Mouse (Mus musculus) heart, embryonic 14.5 days (tissue): Measurements from ENCODE around the gene Rnf19b. TPM values are rescaled to one million over a fixed set of nuclear protein-coding genes. Genes with fewer than 3 reads are reported as not detected.

Experiments
- ATAC-seq: fragments of 200-750 bp; cut with Nextera tagmentation; 2 replicates; pipeline ENCODE4 v1.8.0; 2017; ENCODE audit warnings: low read depth, moderate TSS enrichment; ENCODE audit not compliant: insufficient number of reproducible peaks, insufficient read depth, low FRiP score
- H3K27ac ChIP-seq, 2 experiments: fragments of 200-500 bp in 1 of 2; fragments of 300-500 bp in 1 of 2; sonication (generic) in 1 of 2; replicated peaks in 1 of 2; 2 replicates each; pipeline ENCODE4 v1.5.1; 2012 to 2014; ENCODE audit warnings: low read depth in 2 of 2, low read length in 2 of 2, control low read depth in 1 of 2, mild to moderate bottlenecking in 1 of 2, mixed read lengths in 1 of 2; ENCODE audit not compliant: control insufficient read depth in 1 of 2, insufficient read depth in 1 of 2
- H3K27me3 ChIP-seq: fragments of 300-500 bp; sonication (generic); 2 replicates; pipeline ENCODE4 v1.6.1; 2014; ENCODE audit warnings: mild to moderate bottlenecking, low read length, control low read depth; ENCODE audit not compliant: control insufficient read depth, insufficient read depth
- H3K36me3 ChIP-seq: fragments of 300-500 bp; sonication (generic); 2 replicates; pipeline ENCODE4 v1.6.1; 2014; ENCODE audit warnings: mild to moderate bottlenecking, control low read depth, low read length, mixed read lengths; ENCODE audit not compliant: control insufficient read depth, insufficient read depth
- H3K4me1 ChIP-seq, 2 experiments: fragments of 200-500 bp in 1 of 2; fragments of 300-500 bp in 1 of 2; sonication (generic) in 1 of 2; 2 replicates each; pipeline ENCODE4 v1.6.1; 2012 to 2014; ENCODE audit warnings: low read length in 2 of 2, control low read depth in 1 of 2, mixed read lengths in 1 of 2; ENCODE audit not compliant: control insufficient read depth in 2 of 2, insufficient read depth in 2 of 2
- H3K4me2 ChIP-seq: fragments of 300-500 bp; sonication (generic); 2 replicates; pipeline ENCODE4 v1.6.1; 2014; ENCODE audit warnings: mild to moderate bottlenecking, low read length
- H3K4me3 ChIP-seq, 2 experiments: fragments of 200-500 bp in 1 of 2; fragments of 300-500 bp in 1 of 2; sonication (generic) in 1 of 2; 2 replicates each; pipeline ENCODE4 v1.5.1; 2012 to 2014; ENCODE audit warnings: low read length in 2 of 2, mild to moderate bottlenecking in 2 of 2, control low read depth in 1 of 2, low read depth in 1 of 2, moderate library complexity in 1 of 2; ENCODE audit not compliant: control insufficient read depth in 1 of 2, insufficient read depth in 1 of 2
- H3K9ac ChIP-seq: fragments of 300-500 bp; sonication (generic); 2 replicates; pipeline ENCODE4 v1.6.1; 2014; ENCODE audit warnings: mild to moderate bottlenecking, low read length
- H3K9me3 ChIP-seq: fragments of 300-500 bp; sonication (generic); 2 replicates; pipeline ENCODE4 v1.6.1; 2016; ENCODE audit warnings: low read length, control low read depth; ENCODE audit not compliant: control insufficient read depth
- WGBS: fragments of 180-500 bp; shearing (Covaris S2); extraction: QIAGEN DNeasy Blood & Tissue Kit; methylation state at CpG from one replicate; pipeline ENCODE4 v1.1.7; 2014; 5-methylcytosine and 5-hydroxymethylcytosine counted together
- polyA plus RNA-seq: library from polyadenylated mRNA; unstranded; fragments of >200 nt; fragmentation: Nextera tagmentation; extraction: Ambion mirVana; gene quantifications from 2 replicates; pipeline ENCODE4 v1.2.1, GENCODE M21; 2014

The Rnf19b gene
- polyA plus RNA-seq, 1 experiment from 2014 or later, result 9.0 TPM

GRCm38 (mm10) chr4:129061486-129061885, 3.4 kb downstream of the Rnf19b start:
- Histone ChIP-seq H3K27ac (no peak overlapping the region), H3K4me2 (no peak overlapping the region), H3K9ac (no peak overlapping the region), H3K4me3 (no peak overlapping the region), H3K27me3 (no peaks in the 10 kb centered on the region), H3K9me3 (no peaks in the 10 kb centered on the region), H3K36me3 (no peaks in the 10 kb centered on the region), H3K4me1 (peaks cover 0 to 10% of the 10 kb centered on the region in 2 experiments; a peak in 2 of 4 replicates)
- no peak for ATAC-seq
- WGBS, result 92% methylated on average over 1 of the region's 1 CpGs

- 65% methylated on average over 3 of the region's 3 CpGs for WGBS
- peaks cover 0 to 10% of the 10 kb centered on the region in 2 experiments; a peak in 2 of 4 replicates for H3K4me1 ChIP-seq
- no peak overlapping the region for H3K9ac ChIP-seq
- H3K27ac ChIP-seq, result no peak overlapping the region
- H3K36me3 ChIP-seq, result no peaks in the 10 kb centered on the region
- no peaks in the 10 kb centered on the region for H3K9me3 ChIP-seq
- no peaks in the 10 kb centered on the region for H3K27me3 ChIP-seq
- ATAC-seq, result no peak
- H3K4me2 ChIP-seq, result no peak overlapping the region
- no peak overlapping the region for H3K4me3 ChIP-seq
These were observed 4.4 kb downstream of the Rnf19b start for GRCm38 (mm10) chr4:129062281-129063075.

GRCm38 (mm10) chr4:129065688-129066236, 7.7 kb downstream of the Rnf19b start:
- Histone ChIP-seq H3K27ac (no peak overlapping the region), H3K9ac (no peak overlapping the region), H3K9me3 (no peaks in the 10 kb centered on the region), H3K4me3 (no peak overlapping the region), H3K36me3 (no peaks in the 10 kb centered on the region), H3K27me3 (no peaks in the 10 kb centered on the region), H3K4me1 (no peaks in the 10 kb centered on the region), H3K4me2 (no peak overlapping the region)
- no peak for ATAC-seq

GRCm38 (mm10) chr4:129067638-129068415, 9.8 kb downstream of the Rnf19b start:
- H3K9me3 ChIP-seq, result no peaks in the 10 kb centered on the region
- ATAC-seq, result no peak
- no peak overlapping the region for H3K27ac ChIP-seq
- peaks cover 0 to 7% of the 10 kb centered on the region in 2 experiments; a peak in 2 of 4 replicates for H3K4me1 ChIP-seq
- no peaks in the 10 kb centered on the region for H3K27me3 ChIP-seq
- H3K36me3 ChIP-seq, result no peaks in the 10 kb centered on the region
- no peak overlapping the region for H3K4me3 ChIP-seq
- H3K9ac ChIP-seq, result no peak overlapping the region
- WGBS, result 85% methylated on average over 5 of the region's 5 CpGs
- H3K4me2 ChIP-seq, result no peak overlapping the region

- Histone ChIP-seq H3K27me3 (no peaks in the 10 kb centered on the region), H3K4me2 (no peak overlapping the region), H3K4me3 (no peak overlapping the region), H3K9me3 (no peaks in the 10 kb centered on the region), H3K27ac (no peak overlapping the region), H3K9ac (no peak overlapping the region), H3K4me1 (peaks cover 0 to 7% of the 10 kb centered on the region in 2 experiments; a peak in 2 of 4 replicates), H3K36me3 (peaks cover 6% of the 10 kb centered on the region)
- WGBS, result 89% methylated on average over 4 of the region's 4 CpGs
- ATAC-seq, result no peak
These were observed 10.8 kb downstream of the Rnf19b start for GRCm38 (mm10) chr4:129068848-129069247.

GRCm38 (mm10) chr4:129079126-129079525, 21.1 kb downstream of the Rnf19b start:
- Histone ChIP-seq H3K27me3 (no peaks in the 10 kb centered on the region), H3K36me3 (peaks cover 86% of the 10 kb centered on the region)

GRCm38 (mm10) chr4:129081041-129081440, 23.0 kb downstream of the Rnf19b start:
- no peak overlapping the region for H3K9ac ChIP-seq
- no peak overlapping the region for H3K4me2 ChIP-seq
- H3K4me3 ChIP-seq, result no peak overlapping the region
- WGBS, result 80% methylated on average over 7 of the region's 7 CpGs
- peaks cover 80% of the 10 kb centered on the region for H3K36me3 ChIP-seq
- peaks cover 7% of the 10 kb centered on the region; the same call in 1 of the 2 replicates for H3K9me3 ChIP-seq
- H3K27me3 ChIP-seq, result no peaks in the 10 kb centered on the region
- peaks cover 4 to 6% of the 10 kb centered on the region in 2 experiments; a peak in 1 of 4 replicates for H3K4me1 ChIP-seq
- ATAC-seq, result no peak
- H3K27ac ChIP-seq, result no peak overlapping the region

More at GRCm38 (mm10) chr4:129079126-129079525, 21.1 kb downstream of the Rnf19b start:
- no peak overlapping the region for H3K4me3 ChIP-seq
- H3K4me1 ChIP-seq, result peaks cover 4 to 6% of the 10 kb centered on the region in 2 experiments; a peak in 1 of 4 replicates
- ATAC-seq, result no peak
- H3K27ac ChIP-seq, result no peak overlapping the region
- H3K9me3 ChIP-seq, result peaks cover 7% of the 10 kb centered on the region; the same call in 1 of the 2 replicates
- no peak overlapping the region for H3K4me2 ChIP-seq
- 84% methylated on average over 9 of the region's 9 CpGs for WGBS
- H3K9ac ChIP-seq, result no peak overlapping the region
